Mouse (Mus musculus) neural tube, embryonic 15.5 days (tissue): ENCODE measurements around the gene Rap1gap. TPM values are rescaled to one million over a fixed set of nuclear protein-coding genes. Genes with fewer than 3 reads are reported as not detected.

Source experiments
- ATAC-seq: fragments of 200-750 bp; cut with Nextera tagmentation; 2 replicates; pipeline ENCODE4 v1.8.0; 2017; ENCODE audit warnings: mild to moderate bottlenecking, moderate TSS enrichment, moderate library complexity; ENCODE audit not compliant: low FRiP score
- H3K27ac ChIP-seq: fragments of 300-500 bp; sonication (generic); replicated peaks from 2 replicates; pipeline ENCODE4 v1.5.1; 2015; ENCODE audit warnings: mild to moderate bottlenecking, inconsistent platforms
- H3K27me3 ChIP-seq: fragments of 300-500 bp; sonication (generic); replicated peaks from 2 replicates; pipeline ENCODE4 v1.6.1; 2015; ENCODE audit warnings: inconsistent platforms
- H3K36me3 ChIP-seq: fragments of 300-500 bp; sonication (generic); 2 replicates; pipeline ENCODE4 v1.6.1; 2015; ENCODE audit warnings: inconsistent platforms
- H3K4me1 ChIP-seq: fragments of 300-500 bp; sonication (generic); 2 replicates; pipeline ENCODE4 v1.6.1; 2015; ENCODE audit warnings: inconsistent platforms
- H3K4me2 ChIP-seq: fragments of 300-500 bp; sonication (generic); 2 replicates; pipeline ENCODE4 v1.6.1; 2015; ENCODE audit warnings: inconsistent platforms, mild to moderate bottlenecking, moderate library complexity
- H3K4me3 ChIP-seq: fragments of 300-500 bp; sonication (generic); replicated peaks from 2 replicates; pipeline ENCODE4 v1.5.1; 2015; ENCODE audit warnings: mild to moderate bottlenecking, inconsistent platforms
- H3K9ac ChIP-seq: fragments of 300-500 bp; sonication (generic); replicated peaks from 2 replicates; pipeline ENCODE4 v1.6.1; 2015; ENCODE audit warnings: mild to moderate bottlenecking, inconsistent platforms
- H3K9me3 ChIP-seq: fragments of 300-500 bp; sonication (generic); replicated peaks from 2 replicates; pipeline ENCODE4 v1.6.1; 2016; ENCODE audit warnings: inconsistent platforms
- WGBS: fragments of 180-500 bp; shearing (Covaris S2); methylation state at CpG from one replicate; pipeline ENCODE4 v1.1.7; 2015; ENCODE audit warnings: mixed read lengths; 5-methylcytosine and 5-hydroxymethylcytosine counted together
- polyA plus RNA-seq: library from polyadenylated mRNA; unstranded; fragments of >200 nt; fragmentation: Nextera tagmentation; extraction: Ambion mirVana; gene quantifications from 2 replicates; pipeline ENCODE4 v1.2.1, GENCODE M21; 2015

Gene Rap1gap
- polyA plus RNA-seq, 1 experiment from 2014 or later = 106 TPM

- WGBS = 69% methylated on average over 5 of the region's 5 CpGs
- Histone ChIP-seq H3K4me3 (no peak overlapping the region), H3K36me3 (no peaks in the 10 kb centered on the region), H3K4me2 (no peak overlapping the region), H3K9ac (no peak overlapping the region), H3K9me3 (no peaks in the 10 kb centered on the region), H3K4me1 (peaks cover 52% of the 10 kb centered on the region), H3K27ac (no peak overlapping the region), H3K27me3 (peaks cover 8% of the 10 kb centered on the region)
- no peak for ATAC-seq
These were observed 13.4 kb downstream of the Rap1gap start for GRCm38 (mm10) chr4:137677906-137678305.

GRCm38 (mm10) chr4:137678568-137678967 lies 14.0 kb downstream of the Rap1gap start:
- no peak overlapping the region for H3K4me3 ChIP-seq
- ATAC-seq = no peak
- H3K9ac ChIP-seq = no peak overlapping the region
- no peaks in the 10 kb centered on the region for H3K9me3 ChIP-seq
- H3K27me3 ChIP-seq = peaks cover 8% of the 10 kb centered on the region
- H3K4me1 ChIP-seq = peaks cover 52% of the 10 kb centered on the region
- no peak overlapping the region for H3K27ac ChIP-seq
- no peaks in the 10 kb centered on the region for H3K36me3 ChIP-seq
- H3K4me2 ChIP-seq = no peak overlapping the region
- 85% methylated on average over 9 of the region's 9 CpGs for WGBS

DNA sequence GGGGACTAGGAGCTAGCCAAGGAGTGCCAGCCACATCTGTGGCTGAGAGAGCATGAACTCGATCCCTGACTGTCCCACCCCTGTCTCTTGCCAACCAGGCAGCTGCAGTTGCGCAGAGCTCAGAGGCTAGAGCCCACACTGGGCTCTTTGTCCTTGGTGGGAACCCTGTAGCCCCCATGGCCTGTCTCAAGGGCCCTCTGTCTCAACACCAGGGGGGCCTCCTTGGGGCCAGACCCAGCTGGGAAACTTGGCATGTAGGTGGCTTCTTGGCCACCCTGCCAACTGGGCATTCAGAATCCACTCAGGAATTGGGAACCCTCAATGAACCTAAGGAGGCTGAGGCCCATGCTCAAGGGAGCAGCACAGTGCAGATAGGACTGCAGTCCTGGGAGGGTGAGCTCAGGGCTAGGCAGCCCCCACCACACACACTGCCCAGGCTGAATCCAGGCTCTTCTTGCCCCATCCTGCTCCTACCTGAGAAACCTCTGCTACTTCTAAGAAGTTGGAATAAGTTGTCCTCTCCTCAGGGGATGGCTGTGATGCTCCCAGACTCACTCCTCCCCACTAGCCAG lies 15.5 kb downstream of the Rap1gap start:
- H3K4me3 ChIP-seq = no peak overlapping the region
- H3K4me1 ChIP-seq = peaks cover 49% of the 10 kb centered on the region
- H3K9ac ChIP-seq = no peak overlapping the region
- H3K9me3 ChIP-seq = no peaks in the 10 kb centered on the region
- H3K36me3 ChIP-seq = no peaks in the 10 kb centered on the region
- no peak overlapping the region for H3K4me2 ChIP-seq
- 75% methylated on average over 2 of the region's 2 CpGs for WGBS
- peaks cover 13% of the 10 kb centered on the region for H3K27me3 ChIP-seq
- H3K27ac ChIP-seq = peak overlapping the region; percentile 77
- no peak for ATAC-seq

DNA sequence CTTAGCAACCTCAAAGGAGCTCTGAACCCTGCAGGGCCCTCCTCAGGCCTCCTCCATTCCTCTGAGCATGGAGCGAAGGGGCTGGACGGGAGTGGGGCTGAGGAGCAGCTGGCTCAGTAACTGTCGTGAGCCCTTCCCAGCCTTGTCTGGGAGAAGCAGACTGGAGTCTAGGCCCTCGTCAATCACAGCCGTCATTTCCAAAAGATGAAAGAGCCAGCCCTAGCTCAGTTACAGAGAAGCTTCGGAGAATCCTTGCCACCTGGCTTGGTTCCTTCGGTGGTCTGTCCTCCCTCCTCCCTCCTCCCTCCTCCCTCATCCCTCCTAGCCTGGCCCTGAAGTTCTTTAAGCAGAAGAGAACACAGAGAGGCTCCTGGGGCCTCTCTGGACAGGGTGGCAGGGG lies 16.2 kb downstream of the Rap1gap start:
- Histone ChIP-seq H3K27me3 (peaks cover 13% of the 10 kb centered on the region), H3K36me3 (no peaks in the 10 kb centered on the region), H3K4me3 (no peak overlapping the region), H3K9ac (no peak overlapping the region), H3K4me2 (peak overlapping the region; percentile 74), H3K9me3 (no peaks in the 10 kb centered on the region), H3K4me1 (peaks cover 48% of the 10 kb centered on the region), H3K27ac (peak overlapping the region; percentile 77)
- ATAC-seq = no peak
- WGBS = 27% methylated on average over 7 of the region's 7 CpGs

GRCm38 (mm10) chr4:137681408-137682104 lies 17.0 kb downstream of the Rap1gap start:
- 5% methylated on average over 52 of the region's 52 CpGs for WGBS

DNA sequence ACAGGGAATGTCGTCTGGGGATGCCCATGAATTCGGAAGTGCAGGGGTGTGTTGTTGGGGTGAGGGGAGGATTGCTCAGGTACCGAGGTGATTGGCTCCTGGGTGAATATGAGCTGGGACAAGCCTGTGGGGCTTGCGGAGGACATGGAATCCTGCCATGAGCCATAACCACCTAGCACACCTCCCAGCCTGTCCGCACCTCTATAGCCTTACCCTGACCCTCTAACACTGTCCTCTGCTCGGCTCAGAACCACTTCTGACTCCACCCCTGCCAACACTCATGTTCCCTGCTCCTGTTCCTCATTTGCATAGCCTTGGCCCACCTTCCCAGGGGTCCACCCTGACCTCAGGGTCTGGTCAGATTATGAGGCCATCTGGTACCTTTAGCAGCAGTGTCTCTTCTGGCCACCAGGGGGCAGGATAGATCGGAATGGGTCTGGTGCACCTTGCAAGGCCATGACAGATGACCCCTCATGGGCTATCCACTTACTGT lies 18.5 kb downstream of the Rap1gap start:
- no peak for ATAC-seq
- peaks cover 13% of the 10 kb centered on the region for H3K27me3 ChIP-seq
- H3K27ac ChIP-seq = no peak overlapping the region
- no peaks in the 10 kb centered on the region for H3K36me3 ChIP-seq
- H3K9me3 ChIP-seq = no peaks in the 10 kb centered on the region
- no peak overlapping the region for H3K4me3 ChIP-seq
- H3K4me2 ChIP-seq = 0 out of 2 replicates have a peak overlapping the region, but pooled peaks have one; percentile 0
- WGBS = 46% methylated on average over 7 of the region's 7 CpGs
- peaks cover 48% of the 10 kb centered on the region for H3K4me1 ChIP-seq
- no peak overlapping the region for H3K9ac ChIP-seq

More at GRCm38 (mm10) chr4:137681408-137682104, 17.0 kb downstream of the Rap1gap start:
- H3K9ac ChIP-seq = peak overlapping the region; percentile 49
- peaks cover 13% of the 10 kb centered on the region for H3K27me3 ChIP-seq
- peak overlapping the region; percentile 77 for H3K27ac ChIP-seq
- ATAC-seq = peak; percentile 49
- peak overlapping the region; percentile 41 for H3K4me3 ChIP-seq
- no peaks in the 10 kb centered on the region for H3K9me3 ChIP-seq
- H3K4me2 ChIP-seq = peak overlapping the region; percentile 74
- H3K36me3 ChIP-seq = no peaks in the 10 kb centered on the region
- H3K4me1 ChIP-seq = peaks cover 48% of the 10 kb centered on the region

DNA sequence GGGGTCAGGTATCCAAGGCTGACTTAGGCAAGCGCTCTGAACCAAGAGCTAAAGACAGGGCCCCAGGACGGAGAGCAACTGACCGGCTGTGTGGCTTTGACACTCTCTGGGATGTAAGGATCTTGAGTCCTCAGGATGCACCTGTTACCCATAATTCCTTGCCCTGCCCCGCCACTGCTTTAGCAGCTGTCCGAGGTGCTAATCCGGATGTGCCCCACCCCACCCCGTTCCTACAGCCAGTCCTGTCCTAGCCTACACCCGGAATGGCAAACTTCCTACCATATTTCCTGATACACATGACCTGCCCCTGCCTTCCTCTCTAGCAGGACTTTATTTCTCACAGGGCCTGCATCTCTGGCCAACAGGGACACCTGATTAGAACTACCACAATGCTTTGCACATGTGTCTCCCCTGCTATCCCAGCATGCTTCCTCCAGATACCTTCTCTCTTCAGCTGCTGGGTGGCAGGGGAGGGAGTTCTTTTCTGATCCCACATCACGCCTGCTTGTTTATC lies 20.4 kb downstream of the Rap1gap start:
- Histone ChIP-seq H3K4me1 (peaks cover 43% of the 10 kb centered on the region), H3K4me2 (no peak overlapping the region), H3K27ac (no peak overlapping the region), H3K9me3 (no peaks in the 10 kb centered on the region), H3K27me3 (peaks cover 12% of the 10 kb centered on the region), H3K9ac (no peak overlapping the region), H3K4me3 (no peak overlapping the region), H3K36me3 (no peaks in the 10 kb centered on the region)
- 46% methylated on average over 9 of the region's 9 CpGs for WGBS
- ATAC-seq = no peak

GRCm38 (mm10) chr4:137686303-137686702 lies 21.8 kb downstream of the Rap1gap start:
- no peak for ATAC-seq

DNA sequence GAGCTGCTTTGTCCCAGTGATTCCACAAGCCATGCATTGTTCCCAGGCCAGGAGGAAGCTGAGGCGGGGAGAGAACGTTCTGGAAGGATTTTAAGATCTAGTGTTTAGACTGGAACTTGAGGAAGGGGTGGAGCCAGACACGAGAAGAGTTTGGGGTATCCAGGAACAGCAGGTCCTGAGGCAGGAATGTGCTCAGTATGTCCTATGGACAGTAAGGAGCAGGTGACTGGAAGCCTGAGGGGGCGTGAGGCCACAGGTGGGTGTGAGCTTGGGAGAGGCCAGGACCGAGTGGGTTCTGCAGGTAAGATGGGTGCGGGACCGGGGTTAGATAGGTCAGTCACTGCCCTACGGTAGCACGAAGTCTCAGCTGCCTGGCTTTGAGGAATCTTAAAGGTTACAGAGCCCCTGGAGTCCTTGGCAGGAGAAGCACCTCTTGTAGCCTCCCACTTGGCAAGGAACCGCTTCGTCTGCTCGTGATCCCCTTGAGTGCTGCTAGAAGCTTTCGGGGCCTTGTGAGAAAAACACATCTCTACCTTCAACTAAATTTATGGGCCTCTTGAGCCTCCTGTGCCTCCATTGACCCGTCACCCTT lies 22.8 kb downstream of the Rap1gap start:
- Histone ChIP-seq H3K27ac (no peak overlapping the region), H3K4me2 (no peak overlapping the region), H3K36me3 (no peaks in the 10 kb centered on the region), H3K4me1 (peaks cover 20% of the 10 kb centered on the region), H3K27me3 (peaks cover 5% of the 10 kb centered on the region), H3K9ac (no peak overlapping the region), H3K4me3 (no peak overlapping the region), H3K9me3 (no peaks in the 10 kb centered on the region)
- ATAC-seq = no peak
- WGBS = 72% methylated on average over 14 of the region's 14 CpGs

More at GRCm38 (mm10) chr4:137686303-137686702, 21.8 kb downstream of the Rap1gap start:
- Histone ChIP-seq H3K4me1 (peaks cover 30% of the 10 kb centered on the region), H3K27me3 (peaks cover 5% of the 10 kb centered on the region), H3K36me3 (no peaks in the 10 kb centered on the region), H3K9ac (no peak overlapping the region), H3K27ac (no peak overlapping the region), H3K9me3 (no peaks in the 10 kb centered on the region), H3K4me3 (no peak overlapping the region), H3K4me2 (no peak overlapping the region)
- 26% methylated on average over 5 of the region's 5 CpGs for WGBS

GRCm38 (mm10) chr4:137692107-137692902 lies 27.8 kb downstream of the Rap1gap start:
- Histone ChIP-seq H3K4me2 (no peak overlapping the region), H3K9ac (no peak overlapping the region), H3K4me3 (no peak overlapping the region), H3K4me1 (peaks cover 13% of the 10 kb centered on the region), H3K36me3 (no peaks in the 10 kb centered on the region), H3K9me3 (no peaks in the 10 kb centered on the region), H3K27ac (no peak overlapping the region), H3K27me3 (no peaks in the 10 kb centered on the region)
- ATAC-seq = no peak
- WGBS = 87% methylated on average over 10 of the region's 10 CpGs

DNA sequence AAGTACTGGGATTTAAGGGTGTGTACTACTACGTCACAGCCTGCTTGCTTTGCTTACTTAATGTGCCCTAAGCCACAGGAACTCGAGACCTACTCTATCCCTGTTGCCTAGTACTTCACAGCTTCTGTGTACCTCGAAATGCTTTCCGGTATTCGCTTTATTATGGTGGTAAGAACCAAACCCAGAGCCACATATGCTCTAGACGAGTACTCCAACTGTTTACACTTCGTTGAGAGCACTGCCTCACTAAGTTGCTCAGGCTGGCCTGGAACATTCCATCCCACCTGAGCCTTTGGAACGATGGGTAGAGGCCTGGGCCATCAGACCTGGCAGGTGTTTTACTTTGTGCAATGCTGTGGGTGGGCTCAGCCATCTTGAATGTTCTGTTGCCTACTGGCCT lies 30.8 kb downstream of the Rap1gap start:
- Histone ChIP-seq H3K9ac (no peak overlapping the region), H3K27ac (peak overlapping the region; percentile 37), H3K4me2 (no peak overlapping the region), H3K4me1 (peaks cover 36% of the 10 kb centered on the region), H3K27me3 (no peaks in the 10 kb centered on the region), H3K9me3 (no peaks in the 10 kb centered on the region), H3K36me3 (no peaks in the 10 kb centered on the region), H3K4me3 (no peak overlapping the region)
- no peak for ATAC-seq
- 84% methylated on average over 8 of the region's 8 CpGs for WGBS
